Mouse (Mus musculus) forebrain, embryonic 15.5 days (tissue): ENCODE results near the gene Cldn7. TPM values are rescaled to one million over a fixed set of nuclear protein-coding genes. Genes with fewer than 3 reads are reported as not detected.

Experiments
- ATAC-seq: fragments of 200-750 bp; cut with Nextera tagmentation; replicated peaks from 2 replicates; pipeline ENCODE4 v1.8.0; 2017; ENCODE audit warnings: mild to moderate bottlenecking, moderate TSS enrichment, moderate library complexity
- H3K27ac ChIP-seq: fragments of 300-500 bp; sonication (generic); replicated peaks from 2 replicates; pipeline ENCODE4 v1.5.1; 2015; ENCODE audit warnings: mild to moderate bottlenecking, inconsistent platforms
- H3K27me3 ChIP-seq: fragments of 300-500 bp; sonication (generic); 2 replicates; pipeline ENCODE4 v1.6.1; 2015; ENCODE audit warnings: inconsistent platforms
- H3K36me3 ChIP-seq: fragments of 300-500 bp; sonication (generic); 2 replicates; pipeline ENCODE4 v1.6.1; 2015; ENCODE audit warnings: mild to moderate bottlenecking, inconsistent platforms
- H3K4me1 ChIP-seq: fragments of 300-500 bp; sonication (generic); 2 replicates; pipeline ENCODE4 v1.6.1; 2015; ENCODE audit warnings: inconsistent platforms
- H3K4me2 ChIP-seq: fragments of 300-500 bp; sonication (generic); replicated peaks from 2 replicates; pipeline ENCODE4 v1.6.1; 2015; ENCODE audit warnings: mild to moderate bottlenecking, inconsistent platforms
- H3K4me3 ChIP-seq: fragments of 300-500 bp; sonication (generic); 2 replicates; pipeline ENCODE4 v1.5.1; 2015; ENCODE audit warnings: mild to moderate bottlenecking, inconsistent platforms
- H3K9ac ChIP-seq: fragments of 300-500 bp; sonication (generic); replicated peaks from 2 replicates; pipeline ENCODE4 v1.6.1; 2015; ENCODE audit warnings: mild to moderate bottlenecking, inconsistent platforms
- H3K9me3 ChIP-seq: fragments of 300-500 bp; sonication (generic); 2 replicates; pipeline ENCODE4 v1.6.1; 2016; ENCODE audit warnings: inconsistent platforms
- WGBS: fragments of 180-500 bp; shearing (Covaris S2); methylation state at CpG from one replicate; pipeline ENCODE4 v1.1.7; 2015; ENCODE audit warnings: mixed read lengths; 5-methylcytosine and 5-hydroxymethylcytosine counted together
- polyA plus RNA-seq: library from polyadenylated mRNA; unstranded; fragments of >200 nt; fragmentation: Nextera tagmentation; extraction: Ambion mirVana; gene quantifications from 2 replicates; pipeline ENCODE4 v1.2.1, GENCODE M21; 2015

The Cldn7 gene
- polyA plus RNA-seq, 1 experiment from 2014 or later = 0.56 TPM

DNA sequence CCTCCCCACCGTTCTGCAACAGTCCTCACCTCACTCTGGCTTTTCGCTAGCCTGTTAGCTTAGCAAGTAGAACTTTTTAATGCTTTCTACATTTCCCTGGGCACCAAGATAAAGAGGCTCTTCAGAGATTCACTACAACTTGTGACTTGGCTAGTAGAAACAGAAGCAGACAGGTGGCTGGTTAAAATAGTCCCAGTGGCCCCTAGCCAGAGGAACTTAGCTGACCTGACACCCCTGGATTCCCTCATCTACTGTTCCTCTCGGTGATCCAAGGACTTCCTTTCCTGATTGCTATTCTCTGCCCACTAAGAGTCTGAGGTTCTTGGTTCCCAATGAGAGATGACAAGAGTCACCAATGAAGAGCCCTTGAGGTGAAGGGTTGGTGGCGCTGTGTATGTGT, 18.8 kb downstream of the Cldn7 start:
- no peak overlapping the region for H3K27ac ChIP-seq
- ATAC-seq = no peak
- no peak overlapping the region for H3K4me3 ChIP-seq
- no peak overlapping the region for H3K4me2 ChIP-seq
- peak overlapping the region; percentile 4; the same call in 1 of the 2 replicates for H3K9ac ChIP-seq
- WGBS = 80% methylated on average over 4 of the region's 4 CpGs
- no peaks in the 10 kb centered on the region for H3K27me3 ChIP-seq
- peaks cover 40% of the 10 kb centered on the region for H3K36me3 ChIP-seq
- H3K4me1 ChIP-seq = peaks cover 37% of the 10 kb centered on the region
- H3K9me3 ChIP-seq = no peaks in the 10 kb centered on the region

DNA sequence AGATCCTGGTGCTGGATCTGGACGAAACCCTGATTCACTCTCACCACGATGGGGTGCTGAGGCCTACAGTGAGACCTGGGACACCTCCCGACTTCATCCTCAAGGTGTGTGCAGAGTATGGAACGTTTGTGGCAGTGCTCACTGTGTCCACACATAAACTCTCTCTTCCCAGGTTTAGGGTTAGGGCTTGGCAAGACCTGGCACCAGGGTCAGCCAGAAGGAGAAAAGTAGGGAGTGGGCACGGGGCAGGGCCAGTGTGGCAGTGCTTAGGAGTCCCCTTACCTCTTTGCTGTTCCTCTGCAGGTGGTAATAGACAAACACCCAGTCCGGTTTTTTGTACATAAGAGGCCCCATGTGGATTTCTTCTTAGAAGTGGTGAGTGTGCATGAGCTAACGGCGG, 19.9 kb downstream of the Cldn7 start:
- no peak for ATAC-seq

DNA sequence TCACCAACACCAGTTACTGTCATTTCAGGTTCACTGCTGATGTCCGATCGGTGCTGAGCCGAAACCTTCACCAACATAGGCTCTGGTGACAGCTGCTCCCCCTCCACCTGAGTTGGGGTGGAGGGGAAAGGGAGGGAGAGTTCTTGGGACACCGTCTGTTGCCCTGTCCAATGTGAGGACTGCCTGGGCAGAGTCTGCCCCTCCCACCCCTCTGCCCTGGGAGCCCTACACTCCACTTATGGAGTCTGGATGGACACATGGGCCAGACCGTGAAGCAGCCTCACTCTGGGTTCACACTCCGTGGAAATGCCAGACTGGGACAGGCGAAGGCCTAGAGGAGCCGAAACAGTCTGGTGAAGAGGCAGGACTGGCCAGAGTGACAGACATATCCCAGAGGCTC, 25.4 kb downstream of the Cldn7 start:
- Histone ChIP-seq H3K4me2 (no peak overlapping the region), H3K36me3 (peaks cover 65% of the 10 kb centered on the region), H3K4me1 (peaks cover 25% of the 10 kb centered on the region), H3K9me3 (no peaks in the 10 kb centered on the region), H3K27me3 (no peaks in the 10 kb centered on the region), H3K27ac (peak overlapping the region; percentile 96; the same call in 1 of the 2 replicates), H3K4me3 (peak overlapping the region; percentile 53; the same call in 1 of the 2 replicates), H3K9ac (no peak overlapping the region)
- 88% methylated on average over 8 of the region's 8 CpGs for WGBS
- ATAC-seq = no peak

More for the DNA sequence above, 19.9 kb downstream of the Cldn7 start:
- no peak overlapping the region for H3K9ac ChIP-seq
- H3K36me3 ChIP-seq = peaks cover 50% of the 10 kb centered on the region
- 88% methylated on average over 8 of the region's 8 CpGs for WGBS
- no peak overlapping the region for H3K4me2 ChIP-seq
- no peaks in the 10 kb centered on the region for H3K27me3 ChIP-seq
- H3K4me1 ChIP-seq = peaks cover 27% of the 10 kb centered on the region
- no peak overlapping the region for H3K27ac ChIP-seq
- no peak overlapping the region for H3K4me3 ChIP-seq
- H3K9me3 ChIP-seq = no peaks in the 10 kb centered on the region

DNA sequence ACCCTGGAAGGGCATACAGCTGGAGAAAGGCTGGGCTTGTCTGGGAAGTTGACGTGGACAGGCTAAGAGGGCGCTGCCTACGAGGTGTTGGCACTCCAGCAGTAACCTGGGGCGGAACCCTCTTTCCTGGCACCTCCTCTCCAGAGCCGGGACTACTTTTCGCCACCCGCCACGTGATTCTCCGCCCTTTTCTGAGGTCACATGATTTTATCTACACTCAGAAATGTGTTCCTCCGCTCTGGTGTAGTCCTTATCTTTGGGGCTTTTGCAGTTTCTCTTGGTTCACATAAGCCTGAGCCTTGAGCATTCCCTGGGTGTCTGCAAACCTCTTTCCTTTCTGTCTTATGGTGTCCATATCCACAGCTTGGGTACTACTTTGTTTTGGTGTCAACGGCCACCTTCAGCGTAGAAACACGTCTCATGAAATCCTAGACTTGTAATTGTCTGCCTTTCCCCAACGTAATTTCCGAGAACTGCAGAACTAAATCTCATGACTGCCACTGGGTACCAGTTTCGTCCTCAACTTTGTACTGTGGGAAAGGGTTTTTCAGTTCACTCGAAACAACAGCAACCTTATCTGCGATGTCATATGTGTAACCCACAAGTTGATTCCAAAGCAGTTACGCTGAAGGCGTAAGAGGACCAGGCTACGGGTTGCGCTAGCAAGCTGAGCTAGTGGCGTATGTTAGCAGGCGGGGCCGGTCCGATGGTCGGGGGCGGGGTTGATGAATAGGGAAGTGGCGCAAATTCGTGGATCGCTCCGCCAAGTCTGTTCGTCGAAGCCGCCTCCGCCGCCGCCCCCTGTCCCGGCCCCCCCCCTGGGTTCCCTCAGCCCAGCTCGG, 26.5 kb downstream of the Cldn7 start, which contains the start of gene Gabarap:
Gene Gabarap (plus strand): TSS at position 294 of the 842 bp plus-strand sequence.
- peak within 1 kb of the TSS; percentile 69 for H3K9ac ChIP-seq
- no peaks in the 10 kb centered on the region for H3K27me3 ChIP-seq
- peaks cover 56% of the 10 kb centered on the region for H3K36me3 ChIP-seq
- H3K27ac ChIP-seq = peak within 1 kb of the TSS; percentile 96
- peaks cover 28% of the 10 kb centered on the region for H3K4me1 ChIP-seq
- H3K4me2 ChIP-seq = peak within 1 kb of the TSS; percentile 75
- no peaks in the 10 kb centered on the region for H3K9me3 ChIP-seq
- WGBS = under 1% methylated on average over 40 of the region's 40 CpGs
- H3K4me3 ChIP-seq = peak within 1 kb of the TSS; percentile 53
- ATAC-seq = peak; percentile 67

DNA sequence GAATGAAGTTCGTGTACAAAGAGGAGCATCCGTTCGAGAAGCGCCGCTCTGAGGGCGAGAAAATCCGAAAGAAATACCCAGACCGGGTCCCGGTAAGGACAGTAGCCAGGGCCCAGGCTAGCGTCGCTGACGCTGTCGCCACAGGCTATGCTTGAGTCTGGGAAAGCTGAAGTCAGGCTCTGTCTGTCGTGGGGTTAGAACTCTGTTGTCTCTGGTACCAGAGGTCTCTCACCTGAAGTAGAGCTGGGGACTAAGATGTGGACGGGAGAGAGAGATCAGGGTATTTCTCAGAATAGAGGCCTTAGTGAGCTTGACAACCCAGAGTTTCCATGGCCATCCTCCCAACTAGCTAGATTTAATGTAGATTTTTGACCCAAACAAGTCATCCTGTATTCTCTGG, 27.1 kb downstream of the Cldn7 start:
- H3K27ac ChIP-seq = peak overlapping the region; percentile 96
- WGBS = under 1% methylated on average over 15 of the region's 15 CpGs
- H3K9me3 ChIP-seq = no peaks in the 10 kb centered on the region
- H3K27me3 ChIP-seq = no peaks in the 10 kb centered on the region
- H3K4me3 ChIP-seq = peak overlapping the region; percentile 53
- peak overlapping the region; percentile 69 for H3K9ac ChIP-seq
- ATAC-seq = peak; percentile 14; the same call in 1 of the 2 replicates
- peaks cover 50% of the 10 kb centered on the region for H3K36me3 ChIP-seq
- H3K4me1 ChIP-seq = peaks cover 28% of the 10 kb centered on the region
- H3K4me2 ChIP-seq = peak overlapping the region; percentile 75

DNA sequence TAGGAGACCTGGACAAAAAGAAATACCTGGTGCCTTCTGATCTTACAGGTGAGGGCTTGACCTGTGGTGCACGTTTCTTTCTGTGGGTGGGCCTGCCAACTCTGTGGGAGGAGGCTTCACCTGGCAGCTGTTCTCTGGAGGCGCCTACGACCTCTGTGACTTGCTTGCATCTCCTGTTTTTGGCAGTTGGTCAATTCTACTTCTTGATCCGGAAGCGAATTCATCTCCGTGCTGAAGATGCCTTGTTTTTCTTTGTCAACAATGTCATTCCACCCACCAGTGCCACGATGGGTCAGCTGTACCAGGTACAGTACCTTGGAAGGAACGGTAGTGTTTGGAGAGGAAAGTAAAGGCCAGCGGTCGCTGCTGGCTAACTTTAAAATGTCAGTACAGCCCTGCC, 27.8 kb downstream of the Cldn7 start:
- Histone ChIP-seq H3K4me2 (peak overlapping the region; percentile 75), H3K4me1 (peaks cover 31% of the 10 kb centered on the region)

DNA sequence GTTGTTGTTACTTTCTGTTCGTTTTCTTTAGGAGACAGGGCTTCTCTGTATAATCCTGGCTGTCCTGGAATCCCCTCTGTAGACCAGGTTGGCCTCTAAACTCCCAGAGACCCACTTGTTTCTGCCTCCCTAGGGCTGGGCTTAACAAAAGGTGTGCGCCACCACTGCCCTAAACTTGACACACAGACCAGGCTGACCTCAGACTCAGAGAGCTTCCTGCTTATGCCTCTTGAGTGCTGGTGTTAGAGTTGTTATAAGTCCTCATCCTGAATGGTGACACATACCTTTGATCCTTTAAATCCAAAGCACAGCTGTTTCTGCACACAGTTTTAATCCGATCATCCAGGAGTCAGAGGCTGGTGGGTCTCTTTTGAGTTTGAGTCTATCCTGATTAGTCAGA, 28.4 kb downstream of the Cldn7 start:
- Histone ChIP-seq H3K4me3 (peak overlapping the region; percentile 53), H3K27me3 (no peaks in the 10 kb centered on the region), H3K4me2 (peak overlapping the region; percentile 75; the same call in 1 of the 2 replicates), H3K9me3 (no peaks in the 10 kb centered on the region), H3K9ac (0 out of 2 replicates have a peak overlapping the region, but pooled peaks have one; percentile 69), H3K36me3 (peaks cover 38% of the 10 kb centered on the region), H3K27ac (no peak overlapping the region), H3K4me1 (peaks cover 36% of the 10 kb centered on the region)
- WGBS = 86% methylated on average over 3 of the region's 3 CpGs
- ATAC-seq = no peak

More for the DNA sequence above, 27.8 kb downstream of the Cldn7 start:
- no peaks in the 10 kb centered on the region for H3K27me3 ChIP-seq
- H3K27ac ChIP-seq = no peak overlapping the region
- H3K4me3 ChIP-seq = peak overlapping the region; percentile 53
- H3K9me3 ChIP-seq = no peaks in the 10 kb centered on the region
- peak overlapping the region; percentile 69; the same call in 1 of the 2 replicates for H3K9ac ChIP-seq
- ATAC-seq = no peak
- H3K36me3 ChIP-seq = peaks cover 44% of the 10 kb centered on the region
- WGBS = 83% methylated on average over 10 of the region's 10 CpGs

DNA sequence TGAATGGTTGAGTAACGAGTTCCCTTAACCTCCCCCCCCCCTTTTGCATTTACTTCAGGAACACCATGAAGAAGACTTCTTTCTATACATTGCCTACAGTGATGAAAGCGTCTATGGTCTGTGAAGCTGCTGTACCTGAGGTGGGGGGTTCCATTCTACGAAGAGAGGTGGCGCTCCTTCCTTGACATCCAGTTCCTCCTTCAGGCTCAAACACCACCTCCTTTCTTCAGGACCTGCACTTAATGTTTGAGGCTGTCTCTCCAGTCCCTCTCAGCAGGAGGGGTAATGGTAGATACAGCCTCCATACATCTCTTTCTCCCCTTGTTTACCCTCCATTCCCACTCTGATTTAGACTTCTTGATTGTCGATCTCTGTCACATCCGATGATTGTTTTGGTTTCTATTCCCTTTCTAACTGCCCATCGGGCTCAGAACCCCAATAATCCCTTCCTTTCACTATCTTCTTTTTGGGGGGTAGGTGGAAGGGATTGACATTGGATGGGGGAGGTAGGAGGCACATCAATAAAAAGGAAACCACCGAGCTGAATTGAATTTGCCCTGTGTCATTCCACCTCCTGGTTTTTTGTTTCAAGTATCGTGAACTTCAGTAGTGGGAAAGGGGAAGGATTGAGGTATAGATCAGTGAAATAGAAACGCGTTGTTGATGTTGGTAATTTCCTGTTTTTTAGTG, 30.0 kb downstream of the Cldn7 start:
- no peaks in the 10 kb centered on the region for H3K9me3 ChIP-seq
- WGBS = 88% methylated on average over 11 of the region's 11 CpGs
- peaks cover 38% of the 10 kb centered on the region for H3K36me3 ChIP-seq
- no peak for ATAC-seq
- no peak overlapping the region for H3K27ac ChIP-seq
- H3K27me3 ChIP-seq = no peaks in the 10 kb centered on the region
- H3K4me3 ChIP-seq = peak overlapping the region; percentile 64; the same call in 1 of the 2 replicates
- H3K4me2 ChIP-seq = no peak overlapping the region; the same call in 1 of the 2 replicates
- H3K9ac ChIP-seq = no peak overlapping the region
- H3K4me1 ChIP-seq = peaks cover 38% of the 10 kb centered on the region

DNA sequence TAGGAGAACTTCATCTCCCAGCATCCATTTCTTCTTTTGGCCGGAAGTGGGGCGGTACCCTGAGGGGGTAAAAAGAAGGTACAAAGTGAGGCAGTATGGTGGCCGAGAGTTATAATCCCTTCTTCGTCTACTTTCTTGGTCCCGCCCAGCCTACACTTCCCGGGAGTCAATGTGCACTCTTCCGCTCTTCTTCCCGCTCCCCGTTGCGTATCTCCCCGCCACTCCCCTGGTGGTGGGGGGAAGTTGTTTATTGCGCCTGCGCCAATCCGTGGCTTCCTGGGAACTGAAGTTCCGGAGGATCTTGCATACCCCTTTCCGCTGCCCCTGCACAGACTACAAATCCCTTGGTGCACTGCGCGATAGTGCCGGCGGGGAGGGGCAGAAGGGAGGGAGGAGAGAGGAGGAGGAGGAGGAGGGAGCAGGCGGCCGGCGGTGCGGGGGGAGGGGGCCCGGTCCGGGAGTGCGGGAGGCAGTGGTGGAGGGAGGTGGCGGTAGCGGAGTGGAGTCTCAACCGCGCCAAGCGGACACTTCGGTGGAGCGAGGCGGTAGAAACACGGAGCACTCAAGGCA, 30.9 kb downstream of the Cldn7 start, which contains the start of gene Phf23:
Gene Phf23 (plus strand): TSS at position 387 of the 570 bp plus-strand sequence.
- peak within 1 kb of the TSS; percentile 87 for H3K9ac ChIP-seq
- H3K4me3 ChIP-seq = peak within 1 kb of the TSS; percentile 64
- H3K27me3 ChIP-seq = no peaks in the 10 kb centered on the region
- peaks cover 38% of the 10 kb centered on the region for H3K4me1 ChIP-seq
- peak within 1 kb of the TSS; percentile 94 for H3K27ac ChIP-seq
- no peaks in the 10 kb centered on the region for H3K9me3 ChIP-seq
- WGBS = under 1% methylated on average over 36 of the region's 36 CpGs
- ATAC-seq = peak; percentile 87
- H3K36me3 ChIP-seq = peaks cover 34% of the 10 kb centered on the region
- H3K4me2 ChIP-seq = peak within 1 kb of the TSS; percentile 66

DNA sequence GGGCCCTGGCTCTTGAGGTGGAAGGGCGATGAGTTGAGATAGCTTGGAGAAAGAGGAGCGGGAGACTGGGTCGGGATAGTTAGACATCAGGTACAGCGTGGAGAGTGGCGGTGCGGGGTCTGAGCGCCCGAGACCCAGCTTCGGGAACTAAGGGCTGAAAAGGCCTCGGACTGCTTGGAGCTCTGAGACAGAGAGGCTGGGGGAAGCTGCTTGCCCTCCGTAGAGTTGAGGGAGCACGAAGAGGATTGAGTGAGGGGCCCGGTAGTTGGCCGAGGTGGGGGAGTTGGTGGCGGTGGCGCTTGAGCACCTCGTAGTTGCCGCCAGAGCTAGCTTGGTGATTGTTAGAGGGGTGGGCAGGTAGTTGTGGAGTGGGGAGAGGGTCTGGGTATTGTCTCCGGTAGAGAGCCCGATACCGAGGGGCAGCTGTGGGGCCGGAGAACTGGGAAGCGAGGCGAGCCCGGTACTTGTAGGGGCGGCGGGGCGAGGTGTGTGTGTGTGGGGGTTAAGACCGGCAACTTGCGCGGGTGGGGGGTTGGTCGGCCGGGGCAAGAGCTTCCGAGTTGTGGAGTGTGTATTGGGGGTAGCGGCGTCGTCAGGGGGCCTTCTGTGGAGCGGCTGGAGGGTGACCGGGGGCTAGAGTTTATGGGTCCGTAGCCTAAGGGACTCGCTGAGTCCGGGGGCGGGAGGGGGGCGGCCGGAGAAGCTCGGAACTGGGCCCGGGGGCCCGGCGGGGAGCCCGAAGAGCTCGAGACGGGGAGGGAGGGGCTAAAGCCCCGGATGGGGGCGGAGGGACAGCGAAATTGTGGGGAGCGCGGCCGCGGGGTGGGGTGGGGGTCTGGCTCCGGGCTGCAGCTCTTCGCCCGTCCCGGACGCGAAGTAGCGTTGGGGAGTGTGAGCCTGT, 31.8 kb downstream of the Cldn7 start:
- H3K27me3 ChIP-seq = no peaks in the 10 kb centered on the region
- H3K4me1 ChIP-seq = peaks cover 39% of the 10 kb centered on the region
- 0 out of 2 replicates have a peak, but pooled peaks have one; percentile 0 for ATAC-seq
- 1% methylated on average over 66 of the region's 66 CpGs for WGBS
- peak overlapping the region; percentile 94 for H3K27ac ChIP-seq
- H3K4me2 ChIP-seq = peak overlapping the region; percentile 66
- peaks cover 34% of the 10 kb centered on the region for H3K36me3 ChIP-seq
- H3K9me3 ChIP-seq = no peaks in the 10 kb centered on the region
- peak overlapping the region; percentile 87 for H3K9ac ChIP-seq
- peak overlapping the region; percentile 64 for H3K4me3 ChIP-seq

DNA sequence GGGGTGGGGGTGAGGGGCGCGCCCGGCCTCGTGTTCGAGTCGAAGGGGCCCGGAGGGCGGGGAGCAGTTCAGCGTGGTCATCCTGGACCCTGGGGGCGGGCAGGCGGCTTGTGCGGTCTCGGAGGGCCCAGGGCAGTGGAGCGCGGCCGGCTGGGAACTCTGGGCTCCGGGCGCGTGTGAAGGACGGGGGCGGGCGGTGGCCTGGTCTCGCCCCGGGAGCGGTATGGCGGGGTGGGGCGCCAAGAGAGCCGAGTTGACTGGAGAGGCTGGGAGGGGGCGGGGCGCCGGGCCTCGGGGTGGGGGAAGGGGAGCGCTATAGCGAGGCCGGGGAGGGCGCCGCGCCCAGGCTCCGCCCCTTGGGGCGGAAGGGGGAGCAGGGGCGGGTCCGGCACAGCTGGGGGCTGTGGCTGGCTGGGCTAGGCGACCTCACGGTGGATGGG, 32.5 kb downstream of the Cldn7 start:
- no peaks in the 10 kb centered on the region for H3K9me3 ChIP-seq
- H3K9ac ChIP-seq = peak overlapping the region; percentile 87
- peak overlapping the region; percentile 94 for H3K27ac ChIP-seq
- no peaks in the 10 kb centered on the region for H3K27me3 ChIP-seq
- ATAC-seq = 0 out of 2 replicates have a peak, but pooled peaks have one; percentile 12
- peaks cover 46% of the 10 kb centered on the region for H3K4me1 ChIP-seq
- peaks cover 34% of the 10 kb centered on the region for H3K36me3 ChIP-seq
- under 1% methylated on average over 39 of the region's 44 CpGs for WGBS
- peak overlapping the region; percentile 64 for H3K4me3 ChIP-seq
- H3K4me2 ChIP-seq = peak overlapping the region; percentile 66
